Mouse (Mus musculus) limb, embryonic 14.5 days (tissue): ENCODE measurements at regions not wholly inside any gene's neighbourhood (a gene's known extent, or its start where the extent isn't known, plus 50 kb on each side); places are given as distances from the start of the nearest gene placed in this dataset.

Source experiments
- ATAC-seq: fragments of 200-750 bp; cut with Nextera tagmentation; 2 replicates; pipeline ENCODE4 v1.8.0; 2017; ENCODE audit warnings: low read depth, moderate number of reproducible peaks, moderate TSS enrichment; ENCODE audit not compliant: low FRiP score
- DNase-seq: peaks from one replicate; pipeline ENCODE4 v3.0.0-alpha.2; 2015; ENCODE audit warnings: low spot score
- H3K27ac ChIP-seq: fragments of 300-500 bp; sonication (generic); replicated peaks from 2 replicates; pipeline ENCODE4 v1.5.1; 2014; ENCODE audit warnings: low read depth, mild to moderate bottlenecking, low read length, moderate library complexity, mixed read lengths
- H3K27me3 ChIP-seq: fragments of 300-500 bp; sonication (generic); 2 replicates; pipeline ENCODE4 v1.6.1; 2014; ENCODE audit warnings: low read length, mixed read lengths; ENCODE audit not compliant: control insufficient read depth, insufficient read depth
- H3K36me3 ChIP-seq: fragments of 300-500 bp; sonication (generic); 2 replicates; pipeline ENCODE4 v1.6.1; 2014; ENCODE audit warnings: mild to moderate bottlenecking, low read length, moderate library complexity, mixed read lengths; ENCODE audit not compliant: control insufficient read depth, insufficient read depth
- H3K4me1 ChIP-seq: fragments of 300-500 bp; sonication (generic); 2 replicates; pipeline ENCODE4 v1.6.1; 2014; ENCODE audit warnings: antibody characterized with exemption, low read length, mixed read lengths; ENCODE audit not compliant: control insufficient read depth, insufficient read depth
- H3K4me2 ChIP-seq: fragments of 300-500 bp; sonication (generic); replicated peaks from 2 replicates; pipeline ENCODE4 v1.6.1; 2014; ENCODE audit warnings: low read depth, mild to moderate bottlenecking, low read length, moderate library complexity; ENCODE audit not compliant: severe bottlenecking
- H3K4me3 ChIP-seq: fragments of 300-500 bp; sonication (generic); replicated peaks from 2 replicates; pipeline ENCODE4 v1.5.1; 2014; ENCODE audit warnings: low read length
- H3K9ac ChIP-seq: fragments of 300-500 bp; sonication (generic); 2 replicates; pipeline ENCODE4 v1.6.1; 2014; ENCODE audit warnings: mild to moderate bottlenecking, low read depth, low read length, moderate library complexity; ENCODE audit not compliant: severe bottlenecking
- H3K9me3 ChIP-seq: fragments of 300-500 bp; sonication (generic); 2 replicates; pipeline ENCODE4 v1.6.1; 2016; ENCODE audit warnings: low read length; ENCODE audit not compliant: control insufficient read depth
- POLR2A ChIP-seq: fragments of 200-500 bp; IDR thresholded peaks from 2 replicates; pipeline ENCODE4 v1.8.0; 2012; ENCODE audit warnings: inconsistent platforms, mild to moderate bottlenecking, moderate library complexity, borderline replicate concordance; ENCODE audit not compliant: insufficient read depth, insufficient read length; ENCODE audit errors: extremely low read depth
- WGBS: fragments of 180-500 bp; shearing (Covaris S2); extraction: QIAGEN DNeasy Blood & Tissue Kit; methylation state at CpG from one replicate; pipeline ENCODE4 v1.1.7; 2014; 5-methylcytosine and 5-hydroxymethylcytosine counted together

- ATAC-seq (no peak), DNase-seq (no peak)
- no peaks in the 10 kb centered on the region for H3K36me3 ChIP-seq
- no peaks in the 10 kb centered on the region for H3K4me1 ChIP-seq
- no peak overlapping the region for H3K4me3 ChIP-seq
- H3K4me2 ChIP-seq: no peak overlapping the region
- WGBS: 71% methylated on average over 5 of the region's 5 CpGs
- no peak for TF ChIP-seq POLR2A
- H3K27me3 ChIP-seq: no peaks in the 10 kb centered on the region
- H3K27ac ChIP-seq: no peak overlapping the region
- H3K9ac ChIP-seq: no peak overlapping the region
- H3K9me3 ChIP-seq: no peaks in the 10 kb centered on the region
Measured at GRCm38 (mm10) chr12:113358077-113358476, 131.2 kb upstream of the Adam6b start.

- Histone ChIP-seq H3K27me3 (no peaks in the 10 kb centered on the region), H3K4me2 (no peak overlapping the region), H3K27ac (no peak overlapping the region), H3K4me3 (no peak overlapping the region), H3K9me3 (no peaks in the 10 kb centered on the region), H3K4me1 (no peaks in the 10 kb centered on the region), H3K9ac (no peak overlapping the region), H3K36me3 (no peaks in the 10 kb centered on the region)
- no peak for DNase-seq
- ATAC-seq: no peak
- WGBS: 87% methylated on average over 7 of the region's 7 CpGs
- no peak for TF ChIP-seq POLR2A
Measured at GRCm38 (mm10) chr12:113360032-113360431, 129.3 kb upstream of the Adam6b start.

- no peaks in the 10 kb centered on the region for H3K36me3 ChIP-seq
- TF ChIP-seq POLR2A: no peak
Measured at GRCm38 (mm10) chr12:113362409-113363038, 126.8 kb upstream of the Adam6b start.

DNA sequence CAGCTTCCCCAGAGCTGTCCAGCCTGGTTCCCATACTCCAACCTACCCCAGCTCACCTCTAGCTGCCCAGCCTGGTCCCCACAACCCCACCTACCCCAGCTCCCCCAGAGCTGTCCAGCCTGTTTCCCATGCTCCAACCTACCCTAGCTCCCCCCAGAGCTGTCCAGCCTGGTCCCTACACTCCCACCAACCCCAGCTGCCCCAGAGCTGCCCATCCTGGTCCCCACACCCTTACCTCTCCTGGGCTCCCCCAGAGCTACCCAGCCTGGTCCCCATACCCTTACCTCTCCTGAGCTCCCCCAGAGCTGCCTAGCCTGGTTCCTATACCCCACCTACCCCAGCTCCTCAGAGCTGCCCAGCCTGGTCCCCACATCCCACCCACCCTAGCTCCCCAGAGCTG, 125.3 kb upstream of the Adam6b start:
- ATAC-seq: no peak
- no peaks in the 10 kb centered on the region for H3K9me3 ChIP-seq
- H3K36me3 ChIP-seq: no peaks in the 10 kb centered on the region
- no peak overlapping the region for H3K4me3 ChIP-seq
- DNase-seq: no peak
- no peak for TF ChIP-seq POLR2A
- H3K9ac ChIP-seq: no peak overlapping the region
- no peak overlapping the region for H3K4me2 ChIP-seq
- no peaks in the 10 kb centered on the region for H3K4me1 ChIP-seq
- H3K27ac ChIP-seq: no peak overlapping the region
- H3K27me3 ChIP-seq: no peaks in the 10 kb centered on the region

More at GRCm38 (mm10) chr12:113362409-113363038, 126.8 kb upstream of the Adam6b start:
- H3K27me3 ChIP-seq: no peaks in the 10 kb centered on the region
- H3K27ac ChIP-seq: no peak overlapping the region
- H3K9ac ChIP-seq: no peak overlapping the region
- ATAC-seq (no peak), DNase-seq (no peak)
- 61% methylated on average over 2 of the region's 2 CpGs for WGBS
- no peak overlapping the region for H3K4me2 ChIP-seq
- H3K4me1 ChIP-seq: no peaks in the 10 kb centered on the region
- no peaks in the 10 kb centered on the region for H3K9me3 ChIP-seq
- no peak overlapping the region for H3K4me3 ChIP-seq

DNA sequence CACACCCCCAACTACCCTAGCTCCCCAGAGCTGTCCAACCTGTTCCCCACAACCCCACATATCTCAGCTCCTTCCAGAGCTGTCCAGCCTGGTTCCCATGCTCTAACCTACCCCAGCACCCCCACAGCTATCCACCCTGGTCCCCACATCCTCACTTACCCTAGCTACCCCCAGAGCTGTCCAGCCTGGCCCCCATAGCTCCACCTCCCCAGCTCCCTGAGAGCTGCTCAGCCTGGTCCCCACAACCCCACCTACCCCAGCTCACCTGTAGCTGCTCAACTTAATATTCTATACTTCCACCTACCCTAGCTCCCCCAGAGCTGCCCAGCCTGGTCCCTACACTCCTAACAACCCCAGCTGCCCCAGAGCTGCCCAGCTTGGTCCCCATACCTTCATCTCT, 124.9 kb upstream of the Adam6b start:
- Histone ChIP-seq H3K27me3 (no peaks in the 10 kb centered on the region), H3K27ac (no peak overlapping the region), H3K4me3 (no peak overlapping the region), H3K9me3 (no peaks in the 10 kb centered on the region), H3K9ac (no peak overlapping the region), H3K36me3 (no peaks in the 10 kb centered on the region), H3K4me1 (no peaks in the 10 kb centered on the region), H3K4me2 (no peak overlapping the region)
- no peak for DNase-seq
- no peak for ATAC-seq
- no peak for TF ChIP-seq POLR2A

GRCm38 (mm10) chr12:113365783-113366182, 123.5 kb upstream of the Adam6b start:
- Histone ChIP-seq H3K4me1 (no peaks in the 10 kb centered on the region), H3K27ac (no peak overlapping the region), H3K27me3 (no peaks in the 10 kb centered on the region), H3K9me3 (no peaks in the 10 kb centered on the region), H3K4me3 (no peak overlapping the region), H3K9ac (no peak overlapping the region), H3K36me3 (no peaks in the 10 kb centered on the region), H3K4me2 (no peak overlapping the region)
- TF ChIP-seq POLR2A: no peak
- ATAC-seq: no peak
- DNase-seq: no peak
- 51% methylated on average over 2 of the region's 2 CpGs for WGBS
